Mouse (Mus musculus): Measurements from ENCODE around the gene 1700019A02Rik. TPM values are rescaled to one million over a fixed set of nuclear protein-coding genes. Genes with fewer than 3 reads are reported as not detected.

Gene 1700019A02Rik
- 0.30 TPM in 1 of 2 replicates, not detected in the other for polyA plus RNA-seq (2014; fragmentation: Nextera tagmentation; extraction: Ambion mirVana)

DNA sequence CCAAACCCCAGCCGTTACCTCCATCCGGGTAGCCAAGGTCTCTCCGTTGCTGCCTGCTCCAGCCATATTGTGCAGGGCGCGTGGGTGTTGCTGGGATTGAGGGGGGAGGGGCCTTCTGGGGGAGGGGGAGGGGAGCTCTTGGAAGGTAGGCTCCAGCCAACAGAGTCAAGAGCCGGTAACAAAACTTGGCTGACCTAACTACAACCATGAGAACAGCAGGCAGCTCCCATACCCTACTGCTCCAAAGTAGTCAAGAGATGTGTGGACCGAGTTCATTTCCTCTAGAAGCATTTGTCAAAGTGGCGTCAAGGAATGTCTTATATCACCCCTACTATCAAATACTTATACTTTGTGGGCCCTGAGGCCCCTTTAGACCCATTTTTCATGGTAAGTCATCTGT is at the start of gene 1700019A02Rik:
TSS of gene 1700019A02Rik (minus strand) at position 101 of the 400 bp plus-strand sequence.
- Histone ChIP-seq H3K9me3 (ENCODE audit: control insufficient read depth, low read length) (no peaks in the 10 kb centered on the region), H3K27me3 (ENCODE audit: control insufficient read depth, insufficient read depth, low read length) (no peaks in the 10 kb centered on the region), H3K27ac (ENCODE audit: low read depth, low read length) (no peak within 1 kb of the TSS), H3K9ac (ENCODE audit: low read length) (no peak within 1 kb of the TSS), H3K4me1 (ENCODE audit: control insufficient read depth, insufficient read depth, low read length) (no peaks in the 10 kb centered on the region), H3K4me3 (ENCODE audit: low read depth, low read length) (no peak within 1 kb of the TSS), H3K36me3 (ENCODE audit: control insufficient read depth, insufficient read depth, low read length) (no peaks in the 10 kb centered on the region), H3K4me2 (no peak within 1 kb of the TSS)
- DNase-seq (ENCODE audit: low spot score, missing footprints): no peak
- ATAC-seq (ENCODE audit: low FRiP score): no peak
- WGBS: 95% methylated on average over 8 of the region's 8 CpGs

DNA sequence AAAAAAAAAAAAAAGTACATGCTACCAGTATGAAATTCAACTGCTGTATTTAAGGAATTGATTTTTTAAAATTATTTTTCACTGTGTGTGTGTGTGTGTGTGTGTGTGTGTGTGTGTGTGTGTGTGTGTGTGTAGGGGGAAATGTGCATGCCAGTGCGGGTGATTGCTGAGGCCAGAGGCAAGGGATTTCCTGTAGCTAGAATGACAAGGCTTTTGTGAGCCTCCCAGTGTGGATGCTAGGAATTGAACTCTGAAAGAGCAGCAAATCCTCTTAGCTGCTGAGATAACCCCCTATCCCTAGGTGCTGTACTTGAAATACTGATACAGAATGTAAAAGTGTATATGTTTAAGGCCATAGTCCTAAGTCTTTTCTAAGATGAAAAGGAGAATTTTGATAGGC is 38.6 kb upstream of the 1700019A02Rik start:
- WGBS: 40% methylated on average over 1 of the region's 1 CpGs
- ATAC-seq (ENCODE audit: low FRiP score): no peak
- DNase-seq (ENCODE audit: low spot score, missing footprints): no peak

DNA sequence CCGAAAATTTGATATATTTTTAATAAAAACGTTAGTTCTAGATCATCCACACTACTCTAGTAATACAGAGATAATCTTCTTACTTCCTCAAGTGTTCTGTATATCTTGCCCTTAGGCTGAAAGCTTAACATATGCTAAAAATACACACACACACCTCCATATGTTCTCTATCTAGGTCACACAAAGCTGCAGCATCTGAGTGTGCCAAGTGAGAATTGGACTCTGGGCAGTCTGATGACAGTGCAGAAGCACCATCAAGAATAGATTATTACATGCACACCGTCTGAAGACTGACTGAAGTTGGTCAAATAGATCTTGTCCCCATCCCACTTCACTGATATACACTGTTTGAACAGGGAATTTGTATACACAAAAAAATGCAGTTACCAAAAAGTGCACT is 38.2 kb upstream of the 1700019A02Rik start:
- H3K4me2 ChIP-seq: no peak overlapping the region
- ATAC-seq (ENCODE audit: low FRiP score) (no peak), DNase-seq (ENCODE audit: low spot score, missing footprints) (peak; percentile 82)
- no peak overlapping the region for H3K27ac ChIP-seq (ENCODE audit: low read depth, low read length)
- no peaks in the 10 kb centered on the region; the same call in 1 of the 2 replicates for H3K36me3 ChIP-seq (ENCODE audit: control insufficient read depth, insufficient read depth, low read length)
- WGBS: 89% methylated on average over 3 of the region's 3 CpGs
- H3K4me3 ChIP-seq (ENCODE audit: low read depth, low read length): no peak overlapping the region
- H3K27me3 ChIP-seq (ENCODE audit: control insufficient read depth, insufficient read depth, low read length): no peaks in the 10 kb centered on the region
- H3K9ac ChIP-seq (ENCODE audit: low read length): no peak overlapping the region
- H3K9me3 ChIP-seq (ENCODE audit: control insufficient read depth, low read length): no peaks in the 10 kb centered on the region
- no peaks in the 10 kb centered on the region for H3K4me1 ChIP-seq (ENCODE audit: control insufficient read depth, insufficient read depth, low read length)

More for the DNA sequence above, 38.6 kb upstream of the 1700019A02Rik start:
- no peak overlapping the region for H3K4me3 ChIP-seq (ENCODE audit: low read depth, low read length)
- H3K4me1 ChIP-seq (ENCODE audit: control insufficient read depth, insufficient read depth, low read length): no peaks in the 10 kb centered on the region
- no peaks in the 10 kb centered on the region for H3K27me3 ChIP-seq (ENCODE audit: control insufficient read depth, insufficient read depth, low read length)
- H3K36me3 ChIP-seq (ENCODE audit: control insufficient read depth, insufficient read depth, low read length): no peaks in the 10 kb centered on the region; the same call in 1 of the 2 replicates
- no peak overlapping the region for H3K9ac ChIP-seq (ENCODE audit: low read length)
- no peak overlapping the region for H3K27ac ChIP-seq (ENCODE audit: low read depth, low read length)
- H3K9me3 ChIP-seq (ENCODE audit: control insufficient read depth, low read length): no peaks in the 10 kb centered on the region
- no peak overlapping the region for H3K4me2 ChIP-seq

DNA sequence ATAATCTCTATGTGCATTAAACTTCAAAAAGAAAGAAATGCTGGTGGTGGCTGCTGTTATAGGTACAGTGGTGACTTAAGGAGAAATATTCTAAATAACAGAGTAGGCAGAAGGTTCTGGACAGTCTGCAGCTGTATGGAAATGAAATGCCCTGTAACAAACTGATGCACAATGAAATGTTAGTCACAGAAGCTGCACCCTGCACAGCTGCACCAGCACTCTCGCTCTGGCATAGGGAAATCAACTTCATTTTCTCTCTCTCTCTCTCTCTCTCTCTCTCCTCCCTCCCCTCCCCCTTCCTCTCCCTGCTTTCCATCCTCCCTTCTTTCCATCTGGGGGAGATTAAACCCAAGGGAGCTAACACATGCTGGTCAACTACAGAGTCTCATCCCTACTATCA is 37.3 kb upstream of the 1700019A02Rik start:
- no peak overlapping the region for H3K27ac ChIP-seq (ENCODE audit: low read depth, low read length)
- no peaks in the 10 kb centered on the region; the same call in 1 of the 2 replicates for H3K36me3 ChIP-seq (ENCODE audit: control insufficient read depth, insufficient read depth, low read length)
- no peak overlapping the region for H3K4me2 ChIP-seq
- no peaks in the 10 kb centered on the region for H3K9me3 ChIP-seq (ENCODE audit: control insufficient read depth, low read length)
- DNase-seq (ENCODE audit: low spot score, missing footprints): no peak
- H3K4me3 ChIP-seq (ENCODE audit: low read depth, low read length): no peak overlapping the region
- 72% methylated on average over 1 of the region's 1 CpGs for WGBS
- no peak for ATAC-seq (ENCODE audit: low FRiP score)
- H3K9ac ChIP-seq (ENCODE audit: low read length): no peak overlapping the region
- H3K27me3 ChIP-seq (ENCODE audit: control insufficient read depth, insufficient read depth, low read length): no peaks in the 10 kb centered on the region
- H3K4me1 ChIP-seq (ENCODE audit: control insufficient read depth, insufficient read depth, low read length): no peaks in the 10 kb centered on the region

- H3K9ac ChIP-seq (ENCODE audit: low read length): no peak overlapping the region
- no peak for ATAC-seq (ENCODE audit: low FRiP score)
These were observed 22.7 kb upstream of the 1700019A02Rik start for GRCm38 (mm10) chr1:53210136-53210535.

DNA sequence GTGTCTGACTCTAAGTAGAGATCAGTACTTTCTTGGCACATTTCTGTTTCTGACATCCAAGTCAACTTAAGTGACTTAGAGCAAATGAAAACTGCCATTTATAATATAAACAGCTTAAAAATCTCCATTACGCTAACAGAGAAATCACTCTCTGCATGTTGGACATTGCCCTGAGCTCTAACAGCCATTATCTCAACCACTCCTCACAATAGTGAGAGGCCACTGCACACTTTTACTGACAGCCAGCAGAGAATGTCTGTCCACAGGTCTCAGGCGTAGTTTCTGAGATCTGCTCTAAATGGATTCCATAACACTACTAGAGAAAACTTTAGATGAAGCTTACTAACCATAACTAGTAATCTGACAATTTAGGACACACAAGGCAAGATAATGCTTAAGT is 16.5 kb upstream of the 1700019A02Rik start:
- DNase-seq (ENCODE audit: low spot score, missing footprints) (no peak), ATAC-seq (ENCODE audit: low FRiP score) (no peak)
- Histone ChIP-seq H3K36me3 (ENCODE audit: control insufficient read depth, insufficient read depth, low read length) (no peaks in the 10 kb centered on the region), H3K4me1 (ENCODE audit: control insufficient read depth, insufficient read depth, low read length) (no peaks in the 10 kb centered on the region), H3K4me3 (ENCODE audit: low read depth, low read length) (no peak overlapping the region), H3K27ac (ENCODE audit: low read depth, low read length) (no peak overlapping the region), H3K27me3 (ENCODE audit: control insufficient read depth, insufficient read depth, low read length) (no peaks in the 10 kb centered on the region), H3K4me2 (no peak overlapping the region), H3K9ac (ENCODE audit: low read length) (no peak overlapping the region), H3K9me3 (ENCODE audit: control insufficient read depth, low read length) (no peaks in the 10 kb centered on the region)
- 97% methylated on average over 2 of the region's 2 CpGs for WGBS

More at GRCm38 (mm10) chr1:53210136-53210535, 22.7 kb upstream of the 1700019A02Rik start:
- no peak overlapping the region for H3K4me2 ChIP-seq
- DNase-seq (ENCODE audit: low spot score, missing footprints): no peak
- H3K36me3 ChIP-seq (ENCODE audit: control insufficient read depth, insufficient read depth, low read length): no peaks in the 10 kb centered on the region
- H3K27me3 ChIP-seq (ENCODE audit: control insufficient read depth, insufficient read depth, low read length): no peaks in the 10 kb centered on the region
- H3K27ac ChIP-seq (ENCODE audit: low read depth, low read length): no peak overlapping the region
- H3K4me1 ChIP-seq (ENCODE audit: control insufficient read depth, insufficient read depth, low read length): no peaks in the 10 kb centered on the region
- no peaks in the 10 kb centered on the region for H3K9me3 ChIP-seq (ENCODE audit: control insufficient read depth, low read length)
- no peak overlapping the region for H3K4me3 ChIP-seq (ENCODE audit: low read depth, low read length)

GRCm38 (mm10) chr1:53201630-53202199 is 14.3 kb upstream of the 1700019A02Rik start:
- H3K9ac ChIP-seq (ENCODE audit: low read length): no peak overlapping the region
- DNase-seq (ENCODE audit: low spot score, missing footprints) (no peak), ATAC-seq (ENCODE audit: low FRiP score) (no peak)
- no peaks in the 10 kb centered on the region for H3K36me3 ChIP-seq (ENCODE audit: control insufficient read depth, insufficient read depth, low read length)
- no peaks in the 10 kb centered on the region for H3K9me3 ChIP-seq (ENCODE audit: control insufficient read depth, low read length)
- H3K27ac ChIP-seq (ENCODE audit: low read depth, low read length): no peak overlapping the region
- H3K4me2 ChIP-seq: no peak overlapping the region
- H3K4me3 ChIP-seq (ENCODE audit: low read depth, low read length): no peak overlapping the region
- H3K27me3 ChIP-seq (ENCODE audit: control insufficient read depth, insufficient read depth, low read length): no peaks in the 10 kb centered on the region
- WGBS: 86% methylated on average over 2 of the region's 2 CpGs
- no peaks in the 10 kb centered on the region for H3K4me1 ChIP-seq (ENCODE audit: control insufficient read depth, insufficient read depth, low read length)

GRCm38 (mm10) chr1:53194536-53194935 is 7.1 kb upstream of the 1700019A02Rik start:
- 93% methylated on average over 3 of the region's 3 CpGs for WGBS
- no peaks in the 10 kb centered on the region for H3K27me3 ChIP-seq (ENCODE audit: control insufficient read depth, insufficient read depth, low read length)
- no peaks in the 10 kb centered on the region for H3K36me3 ChIP-seq (ENCODE audit: control insufficient read depth, insufficient read depth, low read length)
- no peaks in the 10 kb centered on the region for H3K9me3 ChIP-seq (ENCODE audit: control insufficient read depth, low read length)
- H3K9ac ChIP-seq (ENCODE audit: low read length): no peak overlapping the region
- H3K4me2 ChIP-seq: no peak overlapping the region
- DNase-seq (ENCODE audit: low spot score, missing footprints): no peak
- ATAC-seq (ENCODE audit: low FRiP score): no peak
- H3K4me3 ChIP-seq (ENCODE audit: low read depth, low read length): no peak overlapping the region
- no peaks in the 10 kb centered on the region for H3K4me1 ChIP-seq (ENCODE audit: control insufficient read depth, insufficient read depth, low read length)
- H3K27ac ChIP-seq (ENCODE audit: low read depth, low read length): no peak overlapping the region

DNA sequence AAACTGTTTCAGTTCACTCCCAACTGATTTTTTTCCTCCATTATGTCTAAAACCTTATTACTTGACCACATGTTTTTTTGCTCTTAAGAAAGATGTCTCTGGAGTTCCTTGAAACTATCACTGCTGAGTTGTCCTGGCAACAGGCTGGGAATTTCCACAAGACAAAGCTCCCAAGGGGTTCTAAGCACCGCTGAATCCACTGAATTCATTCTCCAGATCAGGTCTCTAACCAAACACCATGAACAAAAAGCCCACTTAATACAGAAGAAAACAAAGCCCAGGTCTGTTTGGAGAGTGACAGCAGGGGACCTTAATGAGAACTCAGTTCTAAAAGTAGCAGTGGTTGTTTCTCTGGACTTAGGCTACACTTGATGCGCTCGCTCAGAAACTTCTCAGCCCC is 3.8 kb upstream of the 1700019A02Rik start:
- ATAC-seq (ENCODE audit: low FRiP score): no peak
- no peaks in the 10 kb centered on the region for H3K9me3 ChIP-seq (ENCODE audit: control insufficient read depth, low read length)
- no peaks in the 10 kb centered on the region for H3K27me3 ChIP-seq (ENCODE audit: control insufficient read depth, insufficient read depth, low read length)
- H3K4me1 ChIP-seq (ENCODE audit: control insufficient read depth, insufficient read depth, low read length): no peaks in the 10 kb centered on the region
- H3K36me3 ChIP-seq (ENCODE audit: control insufficient read depth, insufficient read depth, low read length): no peaks in the 10 kb centered on the region
- WGBS: 47% methylated on average over 3 of the region's 3 CpGs
- no peak overlapping the region for H3K27ac ChIP-seq (ENCODE audit: low read depth, low read length)
- DNase-seq (ENCODE audit: low spot score, missing footprints): peak; percentile 85
- no peak overlapping the region for H3K4me3 ChIP-seq (ENCODE audit: low read depth, low read length)
- H3K9ac ChIP-seq (ENCODE audit: low read length): no peak overlapping the region
- no peak overlapping the region for H3K4me2 ChIP-seq

Data from midbrain, embryonic 11.5 days (tissue).